Mouse (Mus musculus) kidney, postnatal 36 days (tissue): Measurements from ENCODE around the gene Plaur.

Source experiments
- DNase-seq, 2 experiments: peaks; one replicate each; pipeline ENCODE4 v3.0.0; 2021 to 2022; ENCODE audit warnings: mixed read lengths in 2 of 2

The Plaur gene

GRCm38 (mm10) chr7:24462388-24463319, at the start of gene Plaur:
Gene Plaur (plus strand): TSS chr7:24462484.
- DNase-seq, result peak; percentile 41 to 62

GRCm38 (mm10) chr7:24413630-24414029, 48.7 kb upstream of the Plaur start:
- no peak for DNase-seq

DNA sequence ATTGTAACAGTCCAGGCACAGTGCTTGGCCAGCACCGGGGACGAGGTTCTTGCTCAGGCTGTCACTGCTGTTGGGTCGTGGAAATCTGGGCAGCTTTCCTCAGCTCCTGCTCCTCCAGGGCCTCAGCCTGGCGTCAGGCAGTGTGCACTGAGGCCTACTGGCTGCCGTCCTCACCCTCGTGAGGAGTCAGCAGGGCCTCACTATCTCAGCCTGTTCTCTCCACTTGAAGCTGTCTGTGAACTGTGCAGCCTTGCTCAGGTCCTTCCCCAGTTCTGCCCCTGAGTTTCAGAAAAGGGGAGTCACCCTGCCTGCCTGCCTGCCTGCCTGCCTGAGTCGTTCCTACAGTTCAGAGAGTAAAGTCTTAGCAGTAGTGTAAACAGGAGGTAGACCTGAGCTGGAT, 47.0 kb upstream of the Plaur start:
- no peak for DNase-seq

DNA sequence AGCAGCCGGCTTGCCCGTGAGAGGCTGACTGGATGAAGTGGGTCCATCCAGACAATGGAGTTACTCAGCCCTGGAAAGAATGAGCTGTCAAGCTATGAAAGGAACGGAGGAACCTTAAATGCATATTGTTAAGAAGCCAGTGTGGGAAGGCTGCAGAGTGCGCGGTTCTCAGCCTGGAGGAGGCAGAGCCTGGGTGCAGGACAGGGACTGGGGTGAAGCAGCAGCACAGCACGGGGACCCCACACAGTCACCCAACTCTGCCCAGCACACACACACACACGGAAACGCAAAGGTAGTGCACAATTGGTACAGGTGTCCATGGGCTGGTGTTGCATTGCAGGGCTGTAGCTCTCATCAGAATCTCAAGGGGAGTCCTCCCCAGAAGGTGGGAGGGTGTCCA, 42.7 kb upstream of the Plaur start:
- DNase-seq, result no peak

- no peak for DNase-seq
These were observed 40.6 kb upstream of the Plaur start for GRCm38 (mm10) chr7:24421648-24422047.

GRCm38 (mm10) chr7:24422251-24422650, 40.0 kb upstream of the Plaur start:
- DNase-seq, result peak; percentile 30 to 52

DNA sequence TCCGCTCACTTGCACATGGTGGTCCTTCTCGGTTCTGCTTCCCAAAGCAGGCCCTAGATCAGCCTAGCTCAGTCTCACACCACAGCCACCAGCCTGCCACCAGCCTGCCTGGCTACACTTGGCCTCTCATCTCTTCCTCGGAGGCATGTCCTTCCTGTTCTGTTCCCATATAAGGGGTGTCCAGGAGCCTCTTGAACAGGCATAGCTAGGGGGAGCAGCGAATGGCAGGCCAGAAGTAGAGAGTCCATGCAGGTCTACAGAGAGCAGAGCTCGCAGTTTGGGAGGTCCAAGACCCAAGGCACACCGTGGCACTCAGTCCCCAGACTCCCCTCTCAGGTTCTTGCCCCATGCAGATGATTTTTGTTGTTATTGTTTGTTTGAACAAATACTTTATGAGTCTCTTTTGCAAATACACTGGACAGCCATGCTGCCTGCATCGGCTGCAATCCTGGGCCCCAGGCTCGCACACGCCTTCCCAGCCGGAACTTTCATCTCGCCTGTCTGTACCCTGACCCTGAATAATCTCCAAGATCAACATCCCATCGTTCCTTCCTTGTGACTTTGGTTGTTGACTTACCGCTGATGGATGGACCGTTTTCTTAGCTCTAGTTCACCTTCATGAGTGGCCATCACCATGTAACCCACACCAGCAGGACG, 39.0 kb upstream of the Plaur start:
- DNase-seq, result no peak

GRCm38 (mm10) chr7:24423956-24424732, 38.1 kb upstream of the Plaur start:
- peak; percentile 37 to 47 for DNase-seq

- DNase-seq, result no peak
These were observed 36.4 kb upstream of the Plaur start for GRCm38 (mm10) chr7:24425919-24426318.

DNA sequence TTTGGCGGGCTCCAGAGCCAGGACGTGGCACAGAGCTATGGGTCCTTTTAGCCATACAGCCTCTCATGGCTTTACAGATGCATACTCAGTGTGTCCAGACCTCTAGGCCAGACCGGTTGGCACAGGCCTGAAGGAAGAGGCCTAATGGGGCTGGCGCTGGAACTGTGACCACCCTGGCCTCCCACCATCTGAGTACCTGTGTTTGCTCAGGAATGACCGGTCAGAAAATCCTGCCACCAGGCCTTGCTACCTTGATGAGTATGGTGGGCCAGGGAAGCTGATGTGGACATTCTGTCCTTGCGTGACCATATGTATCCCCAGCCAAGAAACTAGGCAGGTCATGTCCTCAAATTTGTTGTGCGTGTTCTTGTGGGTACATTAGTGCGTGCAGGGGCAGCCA, 35.1 kb upstream of the Plaur start:
- no peak for DNase-seq

DNA sequence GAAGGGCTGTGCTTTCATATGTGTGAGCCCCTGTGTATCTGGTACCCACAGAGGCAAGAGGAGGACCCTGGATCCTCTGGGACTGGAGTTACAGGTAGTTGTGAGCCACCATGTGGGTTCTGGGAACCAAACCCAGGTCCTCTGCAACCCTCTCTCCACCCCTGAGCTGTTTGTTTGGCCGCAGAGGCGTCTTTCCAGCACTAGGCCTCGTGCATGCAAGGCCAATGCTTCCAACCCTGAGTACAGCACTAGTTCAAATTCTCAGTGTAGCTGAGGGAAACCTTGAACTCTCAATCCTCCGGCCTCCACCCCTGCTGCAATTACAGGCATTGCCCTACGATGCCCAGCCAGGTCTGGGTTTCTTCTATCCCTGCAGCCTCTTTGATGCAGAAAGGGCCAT, 33.6 kb upstream of the Plaur start:
- no peak for DNase-seq

GRCm38 (mm10) chr7:24429413-24430112, 32.7 kb upstream of the Plaur start:
- DNase-seq, result peak in 1 of 2 experiments; percentile 22

DNA sequence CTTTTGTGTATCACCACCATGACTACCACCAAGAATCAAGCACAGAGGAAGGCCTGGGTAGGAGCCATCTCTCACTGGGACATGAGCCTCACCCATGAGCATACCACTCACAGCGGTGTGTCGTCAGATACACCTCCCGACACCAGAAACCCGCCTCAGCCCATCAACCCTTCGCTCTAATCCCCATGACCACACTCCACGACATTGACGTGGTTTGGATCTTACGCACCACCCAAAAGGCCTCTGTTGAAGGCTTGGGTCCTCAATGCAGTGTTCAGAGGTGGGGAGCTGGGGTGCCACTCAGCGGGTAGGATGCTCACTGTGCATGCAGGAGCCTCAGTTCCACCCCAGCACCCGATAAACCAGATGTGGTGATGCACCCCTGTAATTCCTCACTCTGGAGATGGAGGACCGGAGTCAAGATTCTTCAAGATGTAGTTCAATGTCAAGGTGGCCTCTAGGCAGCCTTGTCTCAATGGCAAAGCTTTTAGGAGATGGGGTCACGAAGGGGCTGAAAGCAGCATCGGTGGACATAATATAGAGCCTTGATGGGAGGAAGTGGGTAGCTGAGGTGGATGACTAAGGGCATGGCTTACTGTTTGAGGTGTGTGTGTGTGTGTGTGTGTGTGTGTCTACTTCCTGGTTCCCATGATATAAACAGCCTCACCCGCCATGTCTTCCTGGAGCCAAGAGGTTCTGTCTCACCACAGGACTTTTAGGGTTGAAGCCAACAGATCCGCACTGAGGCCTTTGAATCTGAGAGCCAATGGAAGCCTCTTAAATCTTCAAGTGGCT, 31.5 kb upstream of the Plaur start:
- DNase-seq, result no peak

DNA sequence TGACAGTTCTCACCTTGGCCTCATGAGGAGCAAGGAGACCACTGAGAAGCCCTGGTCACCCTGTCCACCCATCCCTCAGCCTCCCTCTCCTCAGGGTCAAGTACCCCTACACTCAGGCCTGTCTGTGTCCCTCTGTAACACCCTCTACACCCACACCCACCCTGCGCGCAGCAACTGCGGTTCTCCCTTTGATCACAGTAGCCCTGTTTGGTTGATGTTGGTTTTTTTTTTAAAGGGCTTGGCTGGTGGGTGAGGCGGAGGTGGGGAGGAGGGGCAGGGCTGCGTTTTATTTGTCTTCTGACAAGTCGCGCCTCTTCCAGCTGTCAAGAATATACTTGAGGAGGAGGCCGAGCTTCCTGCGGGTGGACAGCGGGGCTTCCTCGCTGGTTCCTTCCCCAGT, 30.6 kb upstream of the Plaur start:
- no peak for DNase-seq

DNA sequence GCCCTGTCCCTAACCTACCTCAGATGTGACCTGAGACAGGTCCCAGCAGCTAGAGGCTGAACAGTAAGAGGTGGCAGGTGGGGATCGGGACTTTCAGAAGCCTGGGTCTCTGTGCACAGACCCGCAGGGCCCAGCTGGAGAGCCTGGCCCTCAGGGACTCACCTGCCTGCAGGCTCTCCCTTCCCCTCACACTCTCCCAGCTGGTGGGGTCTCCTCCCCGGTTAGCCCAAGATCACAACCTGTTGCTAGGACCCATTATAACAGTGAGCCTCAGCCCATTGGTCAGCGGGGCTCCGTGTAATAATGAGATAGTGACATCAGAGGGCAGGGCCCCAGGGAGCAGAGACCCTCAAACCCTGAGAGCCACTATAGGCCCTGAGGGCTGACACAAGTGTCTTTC, 27.0 kb upstream of the Plaur start:
- DNase-seq, result no peak

DNA sequence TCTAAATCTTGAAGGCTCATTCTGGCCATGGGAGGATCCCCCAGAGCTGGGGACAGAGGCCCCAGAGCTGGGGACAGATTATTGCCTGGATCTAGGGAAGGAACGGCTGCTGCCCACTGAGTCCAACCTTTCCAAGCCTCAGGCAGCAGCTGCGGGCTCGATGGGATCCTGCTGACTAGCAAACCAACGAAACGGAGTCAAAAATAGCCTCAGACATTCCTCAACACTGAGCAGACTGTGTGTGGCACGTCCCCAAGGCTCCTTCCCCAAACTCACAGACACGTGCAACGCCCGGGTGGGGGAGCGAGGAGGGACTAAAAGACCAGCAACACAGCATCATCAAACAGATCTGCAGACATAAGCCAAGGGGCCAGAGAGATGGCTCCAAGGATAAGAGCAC, 24.3 kb upstream of the Plaur start:
- DNase-seq, result no peak

DNA sequence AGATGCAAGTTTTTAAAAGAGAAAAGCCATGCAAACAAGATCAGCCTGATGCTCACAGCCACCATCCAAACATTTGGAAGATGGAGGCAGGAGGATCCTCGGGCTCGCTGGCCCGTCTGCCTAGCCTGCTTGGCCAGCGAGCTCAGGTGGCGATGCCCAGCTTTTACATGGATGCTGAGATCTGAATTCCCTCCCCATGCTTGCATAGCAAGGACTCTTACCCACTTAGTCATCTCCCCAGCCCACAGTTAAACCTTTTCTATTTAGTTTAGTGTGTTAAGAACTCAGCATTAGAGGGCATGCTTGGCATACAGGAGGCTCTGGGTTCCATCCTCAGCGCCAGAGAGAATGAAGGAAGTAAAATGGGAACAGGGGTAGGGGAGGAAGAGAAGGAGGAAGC, 23.1 kb upstream of the Plaur start:
- no peak for DNase-seq

- no peak for DNase-seq
These were observed 22.4 kb upstream of the Plaur start for GRCm38 (mm10) chr7:24439891-24440290.

- DNase-seq, result peak; percentile 64 to 84
These were observed 20.5 kb upstream of the Plaur start for GRCm38 (mm10) chr7:24441785-24442184.

DNA sequence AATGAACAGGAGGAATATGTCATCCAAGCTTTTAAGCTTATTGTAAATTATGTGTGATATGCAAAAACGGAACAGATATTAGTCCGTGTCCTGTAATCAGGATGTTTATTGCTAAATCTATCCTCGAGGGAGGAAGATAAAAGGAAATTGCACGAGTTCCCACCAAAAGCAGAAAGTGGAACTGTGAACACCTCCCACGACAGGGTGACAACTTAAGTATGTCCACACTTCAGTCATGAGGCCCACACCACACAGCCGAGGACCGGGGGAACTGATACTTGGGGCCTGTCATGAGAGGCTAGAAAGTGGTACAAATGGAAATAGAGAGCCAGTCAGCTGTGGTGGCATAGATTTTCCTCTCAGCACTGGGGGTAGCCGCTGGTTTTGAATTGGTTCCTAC, 20.0 kb upstream of the Plaur start:
- no peak for DNase-seq

- no peak for DNase-seq
These were observed 16.9 kb upstream of the Plaur start for GRCm38 (mm10) chr7:24445266-24445926.
